Mouse (Mus musculus) heart, adult 2 months (tissue): ENCODE measurements at regions not wholly inside any gene's neighbourhood (a gene's known extent, or its start where the extent isn't known, plus 50 kb on each side); places are given as distances from the start of the nearest gene placed in this dataset.

Experiments used
- DNase-seq, 2 experiments: peaks; one replicate each; pipeline ENCODE4 v3.0.0; 2021
- H3K27ac ChIP-seq: fragments of 200-600 bp; 2 replicates; pipeline ENCODE4 v1.8.1; 2022
- H3K27me3 ChIP-seq: fragments of 200-500 bp; 2 replicates; pipeline ENCODE4 v1.6.1; 2012; ENCODE audit warnings: mild to moderate bottlenecking, low read length, inconsistent platforms, mixed read lengths; ENCODE audit not compliant: control insufficient read depth, insufficient read depth
- H3K36me3 ChIP-seq: fragments of 200-500 bp; 2 replicates; pipeline ENCODE4 v1.6.1; 2012; ENCODE audit warnings: low read length, inconsistent platforms; ENCODE audit not compliant: control insufficient read depth, insufficient read depth
- H3K4me1 ChIP-seq: fragments of 200-500 bp; 2 replicates; pipeline ENCODE4 v1.6.1; 2011; ENCODE audit warnings: low read length; ENCODE audit not compliant: control insufficient read depth, insufficient read depth
- H3K4me3 ChIP-seq: fragments of 200-600 bp; 2 replicates; pipeline ENCODE4 v1.8.1; 2022
- H3K79me2 ChIP-seq: fragments of 200-500 bp; replicated peaks from 2 replicates; pipeline ENCODE4 v1.6.1; 2012; ENCODE audit warnings: mild to moderate bottlenecking, inconsistent platforms, low read length, moderate library complexity, mixed read lengths; ENCODE audit not compliant: control insufficient read depth, insufficient read depth
- H3K9ac ChIP-seq: fragments of 200-500 bp; 2 replicates; pipeline ENCODE4 v1.6.1; 2012; ENCODE audit warnings: low read depth, mild to moderate bottlenecking, control low read depth, inconsistent platforms, low read length, mixed read lengths
- CTCF ChIP-seq: fragments of 200-600 bp; IDR thresholded peaks from 2 replicates; pipeline ENCODE4 v1.8.1; 2022; ENCODE audit warnings: antibody characterized with exemption, mild to moderate bottlenecking, moderate library complexity
- EP300 ChIP-seq: fragments of 200-500 bp; IDR thresholded peaks from 2 replicates; pipeline ENCODE4 v1.6.1; 2011; ENCODE audit warnings: low read depth, low read length, control low read depth; ENCODE audit not compliant: insufficient read depth
- POLR2A ChIP-seq: fragments of 200-500 bp; IDR thresholded peaks from 2 replicates; pipeline ENCODE4 v1.6.1; 2011; ENCODE audit warnings: mild to moderate bottlenecking, low read depth, low read length, control low read depth; ENCODE audit not compliant: insufficient read depth
- WGBS: fragments of 180-500 bp; shearing (Covaris S2); methylation state at CpG from one replicate; pipeline ENCODE4 v1.1.7; 2018; 5-methylcytosine and 5-hydroxymethylcytosine counted together
- intact Hi-C: fragments of 180-260 bp; cut with DNase I; formaldehyde crosslinking; loops from one replicate; pipeline ENCODE4 v1.15.1; 2025

DNA sequence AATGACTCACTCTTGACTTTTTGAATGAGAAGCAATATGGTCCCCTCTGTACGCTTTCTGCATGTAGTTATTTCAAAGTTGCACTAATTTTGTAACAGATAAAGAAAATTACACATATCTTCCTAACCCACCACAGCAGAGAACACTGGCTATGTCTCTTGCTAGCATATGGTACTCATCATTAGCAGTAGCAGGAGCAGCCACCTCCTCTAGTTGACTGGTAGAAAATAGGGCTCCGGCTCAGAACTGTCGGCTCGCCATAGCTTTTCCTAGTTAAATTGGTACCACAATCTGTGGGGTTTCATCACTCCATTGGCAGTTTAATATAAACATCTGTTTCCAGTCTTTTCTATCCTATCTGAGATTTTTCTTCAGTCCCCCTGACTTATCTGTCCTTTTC lies 254.1 kb upstream of the Zeb2 start:
- intact Hi-C loops: no loop called here
- H3K79me2 ChIP-seq: no peaks in the 10 kb centered on the region
- no peak for DNase-seq
- no peak overlapping the region for H3K9ac ChIP-seq
- H3K27me3 ChIP-seq: no peaks in the 10 kb centered on the region
- TF ChIP-seq EP300 (no peak), POLR2A (no peak), CTCF (no peak)
- no peak overlapping the region for H3K27ac ChIP-seq
- H3K4me3 ChIP-seq: no peak overlapping the region
- 79% methylated on average over 4 of the region's 4 CpGs for WGBS
- H3K36me3 ChIP-seq: no peaks in the 10 kb centered on the region
- no peaks in the 10 kb centered on the region for H3K4me1 ChIP-seq

DNA sequence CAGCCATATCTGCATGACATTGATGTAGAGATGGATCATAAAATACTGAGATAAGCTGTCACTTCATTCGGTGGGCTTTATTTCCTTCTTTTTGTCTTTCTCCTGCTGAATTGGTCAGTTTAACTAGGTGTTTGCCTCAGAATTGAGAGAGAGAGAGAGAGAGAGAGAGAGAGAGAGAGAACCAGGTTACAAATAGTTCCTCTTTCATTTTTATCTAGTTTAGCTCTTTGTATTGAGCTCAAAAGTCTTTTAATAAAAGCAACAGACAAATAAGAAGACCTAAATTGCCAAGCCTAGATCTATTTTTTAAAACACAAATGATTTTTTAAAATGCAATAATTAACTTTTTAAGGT lies 253.4 kb upstream of the Zeb2 start:
- TF ChIP-seq POLR2A (no peak), EP300 (no peak)
- no peaks in the 10 kb centered on the region for H3K36me3 ChIP-seq
- no peaks in the 10 kb centered on the region for H3K79me2 ChIP-seq
- DNase-seq: no peak
- H3K4me3 ChIP-seq: no peak overlapping the region
- 55% methylated on average over 1 of the region's 1 CpGs for WGBS
- intact Hi-C loops: no loop called here
- no peaks in the 10 kb centered on the region for H3K27me3 ChIP-seq
- H3K27ac ChIP-seq: no peak overlapping the region
- no peaks in the 10 kb centered on the region for H3K4me1 ChIP-seq
- H3K9ac ChIP-seq: no peak overlapping the region

DNA sequence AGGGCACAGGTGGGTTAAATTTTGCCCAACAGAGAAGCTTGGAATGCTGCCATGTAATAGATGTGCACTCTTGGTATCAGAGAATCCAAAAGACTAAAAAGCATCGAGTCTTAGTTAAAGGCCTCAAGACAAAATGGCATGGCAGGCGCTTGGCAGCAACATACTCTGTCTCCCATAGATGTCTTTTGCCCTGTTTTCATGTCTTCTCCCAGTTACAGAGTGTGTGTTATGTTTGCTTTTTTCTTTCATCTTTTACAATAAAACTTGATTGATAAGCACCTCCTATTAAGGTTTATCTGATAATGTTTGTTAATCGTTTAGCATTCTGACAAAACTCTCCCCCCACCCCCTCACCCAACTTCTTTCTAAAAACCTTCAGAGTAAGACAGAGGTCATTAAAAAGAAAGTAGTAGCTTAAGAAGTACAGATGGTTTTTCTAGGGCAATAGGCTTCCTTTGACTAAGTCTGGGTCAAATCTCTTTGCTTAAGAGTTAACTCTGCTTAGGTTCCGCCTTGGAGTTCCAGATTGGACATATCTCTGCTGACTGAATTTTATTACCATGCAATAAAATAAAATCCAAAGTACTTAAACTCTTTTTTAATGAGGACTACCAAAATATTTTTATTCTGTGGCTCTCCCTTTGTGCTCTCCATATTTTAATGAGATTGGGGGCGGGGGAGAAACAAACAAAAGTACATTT lies 252.9 kb upstream of the Zeb2 start:
- no peak for DNase-seq
- intact Hi-C loops: no loop called here
- H3K36me3 ChIP-seq: no peaks in the 10 kb centered on the region
- no peaks in the 10 kb centered on the region for H3K4me1 ChIP-seq
- 82% methylated on average over 5 of the region's 5 CpGs for WGBS
- no peak overlapping the region for H3K9ac ChIP-seq
- H3K4me3 ChIP-seq: no peak overlapping the region
- H3K27ac ChIP-seq: no peak overlapping the region
- H3K79me2 ChIP-seq: no peaks in the 10 kb centered on the region
- H3K27me3 ChIP-seq: no peaks in the 10 kb centered on the region
- TF ChIP-seq EP300 (no peak), POLR2A (no peak), CTCF (no peak)

DNA sequence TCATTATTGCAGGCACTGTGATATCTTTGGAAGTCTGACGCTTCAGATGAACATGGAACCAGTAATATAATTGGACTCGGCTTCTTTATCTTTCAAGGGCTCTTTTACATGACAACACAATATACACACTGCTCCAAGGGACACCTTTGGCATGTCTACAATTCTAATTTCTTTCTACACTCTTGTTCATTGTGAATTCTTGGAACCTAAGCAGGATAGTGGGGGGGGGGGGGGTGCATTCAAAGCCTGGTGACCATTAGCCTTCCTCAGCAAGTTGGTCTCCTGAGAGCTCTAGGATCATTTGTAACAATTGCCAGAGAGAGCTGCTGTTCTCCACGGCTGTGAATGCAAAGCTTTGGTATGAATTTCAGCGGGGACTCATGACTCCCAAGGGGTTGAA lies 252.2 kb upstream of the Zeb2 start:
- intact Hi-C loops: no loop called here
- no peaks in the 10 kb centered on the region for H3K36me3 ChIP-seq
- whole genome bisulfite sequencing: 68% methylated on average over 4 of the region's 4 CpGs
- H3K79me2 ChIP-seq: no peaks in the 10 kb centered on the region
- no peak overlapping the region for H3K27ac ChIP-seq
- TF ChIP-seq EP300 (no peak), CTCF (no peak), POLR2A (no peak)
- no peak for DNase-seq
- no peaks in the 10 kb centered on the region for H3K27me3 ChIP-seq
- H3K9ac ChIP-seq: no peak overlapping the region
- no peaks in the 10 kb centered on the region for H3K4me1 ChIP-seq
- no peak overlapping the region for H3K4me3 ChIP-seq

DNA sequence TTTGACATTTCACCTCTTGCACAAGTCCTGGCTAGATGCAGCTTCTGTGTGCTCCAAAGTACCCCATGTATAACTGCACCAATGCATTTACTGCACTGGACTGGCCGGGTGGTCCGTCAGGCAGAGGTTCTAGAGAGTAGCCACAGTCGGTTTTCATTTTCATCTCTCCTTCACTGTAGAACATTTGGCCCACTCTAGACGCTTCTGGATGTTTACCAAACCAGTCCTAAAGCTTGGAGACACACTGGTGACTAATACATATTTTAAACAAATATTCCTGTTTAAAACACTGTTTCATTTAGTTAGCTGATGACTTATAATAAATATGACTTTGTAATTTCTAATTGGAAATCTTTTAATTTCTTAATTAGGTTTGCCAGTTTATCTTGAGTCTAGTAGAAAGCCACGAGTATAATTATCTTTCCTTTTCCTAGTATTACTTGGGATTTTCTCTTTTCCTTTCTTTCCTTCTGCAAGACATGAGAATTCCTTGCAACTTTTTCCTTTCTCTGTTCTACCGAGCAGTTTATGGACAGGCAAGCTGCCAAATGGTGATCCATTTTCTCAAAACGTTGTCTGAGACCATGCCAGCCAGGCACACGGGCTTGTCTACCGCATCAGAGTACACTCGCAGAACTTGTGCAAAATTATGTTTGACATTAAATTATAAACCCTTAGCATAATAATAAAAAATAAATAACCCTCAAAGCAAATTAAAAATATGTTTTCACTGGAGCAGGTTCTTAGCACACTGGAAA lies 250.4 kb upstream of the Zeb2 start:
- DNase-seq: no peak
- no peak overlapping the region for H3K27ac ChIP-seq
- H3K4me3 ChIP-seq: no peak overlapping the region
- no peaks in the 10 kb centered on the region for H3K4me1 ChIP-seq
- WGBS: 66% methylated on average over 10 of the region's 10 CpGs
- intact Hi-C loops: no loop called here
- no peaks in the 10 kb centered on the region for H3K27me3 ChIP-seq
- H3K36me3 ChIP-seq: no peaks in the 10 kb centered on the region
- no peak overlapping the region for H3K9ac ChIP-seq
- H3K79me2 ChIP-seq: no peaks in the 10 kb centered on the region
- TF ChIP-seq CTCF (no peak), EP300 (no peak), POLR2A (no peak)

DNA sequence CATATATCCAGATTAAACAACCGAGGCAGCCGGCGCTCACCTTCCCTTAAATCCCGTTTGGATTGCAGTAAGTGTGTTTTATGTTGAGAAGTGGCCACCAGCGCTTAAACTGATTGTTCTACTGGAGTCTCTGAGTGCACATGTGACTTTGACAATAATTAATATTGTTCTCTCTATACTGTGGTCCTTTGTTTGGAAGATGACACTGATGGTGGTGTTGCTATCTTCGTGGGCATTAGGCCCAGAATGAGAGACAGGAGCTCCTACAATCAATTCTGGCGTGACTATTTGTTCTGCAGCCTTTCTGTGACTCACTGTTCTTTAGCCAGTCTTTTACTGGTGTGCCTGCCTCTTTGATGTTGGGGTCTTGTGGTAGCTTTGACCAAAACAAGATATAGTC lies 240.1 kb upstream of the Zeb2 start:
- no peak for TF ChIP-seq POLR2A
- no peak for TF ChIP-seq CTCF
- no peak for TF ChIP-seq EP300
- WGBS: 82% methylated on average over 7 of the region's 7 CpGs
- Histone ChIP-seq H3K27me3 (no peaks in the 10 kb centered on the region), H3K79me2 (no peaks in the 10 kb centered on the region), H3K4me1 (no peaks in the 10 kb centered on the region), H3K36me3 (peaks cover 2% of the 10 kb centered on the region; the same call in 1 of the 2 replicates), H3K9ac (no peak overlapping the region), H3K27ac (no peak overlapping the region), H3K4me3 (no peak overlapping the region)
- intact Hi-C loops: no loop called here
- DNase-seq: no peak
